Mouse (Mus musculus): Measurements from ENCODE around the gene Inpp4b.

Inpp4b gene

GRCm38 (mm10) chr8:81342236-81342998 lies at the start of gene Inpp4b:
Gene Inpp4b (plus strand): TSS chr8:81342556.
- peak; percentile 23 for DNase-seq (ENCODE audit: low spot score)

GRCm38 (mm10) chr8:81335250-81335649 lies 7.1 kb upstream of the Inpp4b start:
- DNase-seq (ENCODE audit: low spot score), result no peak

- no peak for DNase-seq (ENCODE audit: low spot score)
These were observed 1.2 kb upstream of the Inpp4b start for GRCm38 (mm10) chr8:81341191-81341590.

GRCm38 (mm10) chr8:81341591-81342235 lies 643 bp upstream of the Inpp4b start:
- DNase-seq (ENCODE audit: low spot score), result peak; percentile 52

GRCm38 (mm10) chr8:81342999-81343302 lies 595 bp downstream of the Inpp4b start:
- no peak for DNase-seq (ENCODE audit: low spot score)

GRCm38 (mm10) chr8:81345170-81345697 lies 2.9 kb downstream of the Inpp4b start:
- no peak for DNase-seq (ENCODE audit: low spot score)

GRCm38 (mm10) chr8:81349452-81349851 lies 7.1 kb downstream of the Inpp4b start:
- no peak for DNase-seq (ENCODE audit: low spot score)

- DNase-seq (ENCODE audit: low spot score), result no peak
These were observed 11.1 kb downstream of the Inpp4b start for GRCm38 (mm10) chr8:81353460-81353859.

- DNase-seq (ENCODE audit: low spot score), result no peak
These were observed 15.8 kb downstream of the Inpp4b start for GRCm38 (mm10) chr8:81358108-81358507.

- no peak for DNase-seq (ENCODE audit: low spot score)
These were observed 18.2 kb downstream of the Inpp4b start for GRCm38 (mm10) chr8:81360518-81360917.

GRCm38 (mm10) chr8:81361162-81361561 lies 18.8 kb downstream of the Inpp4b start:
- no peak for DNase-seq (ENCODE audit: low spot score)

GRCm38 (mm10) chr8:81370607-81371006 lies 28.3 kb downstream of the Inpp4b start:
- DNase-seq (ENCODE audit: low spot score), result no peak

- DNase-seq (ENCODE audit: low spot score), result no peak
These were observed 29.5 kb downstream of the Inpp4b start for GRCm38 (mm10) chr8:81371844-81372243.

GRCm38 (mm10) chr8:81374877-81375475 lies 32.6 kb downstream of the Inpp4b start:
- no peak for DNase-seq (ENCODE audit: low spot score)

- no peak for DNase-seq (ENCODE audit: low spot score)
These were observed 46.6 kb downstream of the Inpp4b start for GRCm38 (mm10) chr8:81388953-81389352.

- no peak for DNase-seq (ENCODE audit: low spot score)
These were observed 56.7 kb downstream of the Inpp4b start for GRCm38 (mm10) chr8:81399071-81399470.

GRCm38 (mm10) chr8:81399501-81399900 lies 57.1 kb downstream of the Inpp4b start:
- DNase-seq (ENCODE audit: low spot score), result no peak

GRCm38 (mm10) chr8:81412707-81413106 lies 70.4 kb downstream of the Inpp4b start:
- no peak for DNase-seq (ENCODE audit: low spot score)

- no peak for DNase-seq (ENCODE audit: low spot score)
These were observed 101.6 kb downstream of the Inpp4b start for GRCm38 (mm10) chr8:81443957-81444356.

GRCm38 (mm10) chr8:81449798-81450197 lies 107.4 kb downstream of the Inpp4b start:
- DNase-seq (ENCODE audit: low spot score), result no peak

GRCm38 (mm10) chr8:81452082-81452481 lies 109.7 kb downstream of the Inpp4b start:
- DNase-seq (ENCODE audit: low spot score), result no peak

- DNase-seq (ENCODE audit: low spot score), result no peak
These were observed 112.5 kb downstream of the Inpp4b start for GRCm38 (mm10) chr8:81454830-81455229.

GRCm38 (mm10) chr8:81463762-81464161 lies 121.4 kb downstream of the Inpp4b start:
- DNase-seq (ENCODE audit: low spot score), result no peak
